Mouse (Mus musculus) kidney, adult 2 months (tissue): ENCODE measurements at regions not wholly inside any gene's neighbourhood (a gene's known extent, or its start where the extent isn't known, plus 50 kb on each side); places are given as distances from the start of the nearest gene placed in this dataset.

Experiments
- CTCF ChIP-seq: fragments of 200-500 bp; conservative IDR thresholded peaks from 2 replicates; pipeline ENCODE4 v1.5.1; 2011; ENCODE audit warnings: low read depth, mild to moderate bottlenecking, control low read depth, low read length, moderate library complexity, mixed read lengths; ENCODE audit not compliant: insufficient read depth, insufficient read length
- POLR2A ChIP-seq: fragments of 200-500 bp; IDR thresholded peaks from one replicate; pipeline ENCODE4 v1.6.1; 2011; ENCODE audit warnings: low read depth, low read length, control low read depth

DNA sequence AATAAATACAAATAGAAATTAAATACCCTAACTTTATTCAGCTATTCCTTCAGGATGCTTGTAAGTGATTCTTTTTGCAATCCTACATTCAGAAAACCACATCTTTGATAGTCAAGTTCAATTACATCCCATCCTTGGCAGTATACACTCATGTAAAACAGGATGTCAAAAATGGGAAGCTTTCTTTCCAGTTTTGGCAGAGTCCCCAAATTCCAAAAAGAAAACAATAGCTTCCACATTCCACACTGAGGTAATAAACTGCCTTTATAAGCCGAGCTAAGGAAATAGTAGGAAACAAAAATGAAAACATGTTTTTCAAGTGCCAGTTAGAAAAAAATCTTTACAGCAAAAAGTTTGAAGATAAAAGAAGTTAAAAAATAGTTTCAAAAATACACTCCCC is 57.7 kb upstream of the Meox2 start:
- TF ChIP-seq POLR2A (no peak), CTCF (no peak)
